Mouse (Mus musculus) ES-E14 (cell line): Measurements from ENCODE around the gene Sapcd2.

Experiments used
- CHD2 ChIP-seq: IDR thresholded peaks from 2 replicates; pipeline ENCODE4 v1.6.1; 2014; ENCODE audit warnings: mild to moderate bottlenecking, low read depth, low read length, inconsistent platforms
- HCFC1 ChIP-seq: IDR thresholded peaks from 2 replicates; pipeline ENCODE4 v1.6.1; 2012; ENCODE audit warnings: low read length, inconsistent platforms, borderline replicate concordance; ENCODE audit not compliant: insufficient read depth
- MAFK ChIP-seq: IDR thresholded peaks from 2 replicates; pipeline ENCODE4 v1.6.1; 2014; ENCODE audit warnings: mild to moderate bottlenecking, low read depth, low read length, inconsistent platforms; ENCODE audit not compliant: insufficient read depth
- ZC3H11A ChIP-seq: IDR thresholded peaks from 2 replicates; pipeline ENCODE4 v1.6.1; 2012; ENCODE audit warnings: low read depth, mild to moderate bottlenecking, inconsistent platforms, low read length, borderline replicate concordance
- ZNF384 ChIP-seq: IDR thresholded peaks from 2 replicates; pipeline ENCODE4 v1.6.1; 2012; ENCODE audit warnings: low read depth, low read length, inconsistent platforms

- TF ChIP-seq ZC3H11A = no peak
- TF ChIP-seq MAFK = no peak
- no peak for TF ChIP-seq HCFC1
- TF ChIP-seq CHD2 = no peak
- no peak for TF ChIP-seq ZNF384
Measured at GRCm38 (mm10) chr2:25373431-25373830, 1.3 kb downstream of the Sapcd2 start.
